Mouse (Mus musculus) heart, postnatal 25 days (tissue): ENCODE measurements around the gene Adcy6. TPM values are rescaled to one million over a fixed set of nuclear protein-coding genes. Genes with fewer than 3 reads are reported as not detected.

Source experiments
- DNase-seq: peaks from one replicate; pipeline ENCODE4 v3.0.0; 2022; ENCODE audit warnings: low spot score
- intact Hi-C: fragments of 180-260 bp; cut with DNase I; formaldehyde crosslinking; loops from one replicate; pipeline ENCODE4 v1.15.1; 2025
- total RNA-seq, 2 experiments: library from RNA; stranded (reverse); gene quantifications; 2 replicates each; pipeline ENCODE4 v1.2.3; 2021

The Adcy6 gene
- 100 to 1,000 TPM; 188 to 238 TPM for total RNA-seq

DNA sequence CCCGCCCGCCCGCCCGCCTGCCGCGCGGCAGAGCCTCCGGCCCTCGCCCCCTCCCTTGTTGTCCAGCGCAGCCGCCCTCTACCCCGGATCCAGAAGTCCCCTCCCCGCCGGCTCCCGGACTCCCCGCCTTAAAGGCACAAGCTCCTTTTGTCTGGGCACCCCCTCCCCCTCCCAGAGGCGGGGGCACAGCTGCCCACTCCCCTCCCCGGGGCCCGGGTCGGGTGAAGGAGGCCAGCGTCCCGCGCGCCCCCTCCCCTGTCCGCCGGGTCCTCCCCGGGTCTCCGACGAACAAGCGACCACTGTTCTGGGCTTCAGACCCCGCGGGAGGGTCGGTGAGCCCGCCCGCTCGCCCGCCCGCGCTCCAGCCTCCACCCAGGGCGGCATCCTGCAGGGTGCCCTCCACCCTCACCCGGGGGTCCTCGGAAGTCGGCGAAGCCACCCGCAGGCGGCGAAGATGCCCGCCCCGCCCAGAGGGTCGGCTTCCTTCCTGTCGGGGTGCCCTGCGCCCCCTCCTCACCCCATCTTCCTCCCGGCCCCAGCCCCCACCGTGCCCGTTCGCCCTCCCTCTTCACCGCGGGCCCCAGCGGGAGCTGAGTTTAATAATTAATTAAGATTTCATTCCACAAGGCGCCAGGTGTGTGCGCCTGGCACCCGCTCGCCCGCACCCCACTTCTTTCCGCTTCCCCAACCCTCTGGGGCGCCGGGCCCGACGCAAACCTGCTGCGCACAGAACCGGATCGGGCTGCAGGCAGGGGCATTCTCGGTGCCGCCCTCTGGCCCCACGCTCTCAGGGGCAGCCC, at the start of gene Adcy6:
TSS of gene Adcy6 (minus strand) at position 746 of the 800 bp plus-strand sequence.
- DNase-seq, result peak; percentile 74
- intact Hi-C loops, result no loop called here

DNA sequence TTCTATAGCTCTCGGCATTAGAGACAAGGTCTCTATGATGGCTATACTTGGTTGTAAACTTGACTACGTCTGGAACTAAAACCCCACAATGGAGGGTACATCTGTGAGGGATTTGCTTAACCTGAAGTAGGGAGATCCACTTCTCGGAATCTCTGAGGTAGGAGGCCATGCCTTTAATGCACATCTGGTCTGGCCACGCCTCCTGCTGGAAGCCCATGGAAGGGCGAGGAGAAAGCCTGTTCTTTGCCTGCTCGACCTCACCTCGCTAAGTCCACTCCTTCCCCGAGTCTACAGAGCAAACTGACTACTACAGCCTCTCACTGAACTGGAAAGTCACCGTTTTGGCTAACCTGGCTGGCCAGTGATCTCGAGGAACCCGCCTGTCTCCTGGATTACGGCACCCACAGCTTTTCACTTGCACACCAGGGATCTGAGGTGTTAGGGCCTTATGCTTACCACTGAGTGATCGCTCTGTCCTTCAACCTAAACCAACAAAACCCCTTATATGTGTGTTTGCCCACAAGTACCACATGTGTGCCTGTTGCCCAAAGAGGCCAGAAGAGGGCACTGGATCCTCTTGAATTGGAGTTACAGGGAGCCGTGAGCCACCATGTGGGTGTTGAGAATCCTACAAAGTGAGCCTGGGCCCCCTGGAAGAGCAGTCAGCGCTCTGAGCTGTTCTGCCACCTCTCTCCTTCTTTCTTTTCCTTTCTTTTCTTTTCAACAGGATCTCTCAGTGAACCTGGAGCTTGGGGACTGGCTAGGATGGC, 47.3 kb upstream of the Adcy6 start:
- intact Hi-C loops, result no loop called here
- no peak for DNase-seq

DNA sequence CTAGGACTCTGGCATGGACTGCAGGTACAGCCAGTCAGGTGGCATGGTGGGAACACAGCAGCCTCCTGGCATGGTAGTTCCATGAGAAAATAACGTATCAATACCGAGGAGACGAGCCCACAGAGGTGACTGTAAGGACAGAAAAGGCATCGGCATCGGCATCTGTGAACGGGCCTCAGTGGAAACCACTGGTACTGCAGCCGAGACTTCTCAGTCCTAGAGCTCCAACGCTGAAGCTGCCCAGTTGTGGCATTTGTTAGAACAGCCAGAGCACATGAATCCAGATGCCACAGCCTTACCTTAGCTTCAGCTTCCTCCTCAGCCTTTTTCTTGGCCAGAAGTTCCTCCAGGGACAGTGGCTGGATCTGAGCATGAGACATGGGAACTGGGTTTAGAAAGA, 42.3 kb upstream of the Adcy6 start:
- intact Hi-C loops, result no loop called here
- no peak for DNase-seq

DNA sequence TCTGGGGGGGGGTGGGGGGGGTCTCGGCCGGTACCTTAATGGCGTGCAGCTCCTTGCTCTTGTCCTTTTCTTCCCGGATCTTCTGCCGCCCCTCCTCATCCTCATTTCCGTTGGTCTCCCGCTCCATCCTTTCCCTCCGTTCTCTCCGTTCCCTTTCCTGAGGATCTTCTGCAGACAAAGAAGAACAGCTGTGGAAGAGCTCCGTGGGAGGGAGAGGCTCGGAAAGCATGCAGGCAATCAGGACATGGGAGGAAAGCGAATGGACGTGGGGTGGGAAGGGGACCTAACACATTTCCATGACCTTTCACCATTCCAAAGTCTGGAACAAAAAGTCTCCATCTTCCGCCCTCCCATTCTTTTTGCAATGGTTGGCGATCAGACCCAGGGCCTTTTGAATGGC, 41.6 kb upstream of the Adcy6 start:
- intact Hi-C loops, result no loop called here
- no peak for DNase-seq

DNA sequence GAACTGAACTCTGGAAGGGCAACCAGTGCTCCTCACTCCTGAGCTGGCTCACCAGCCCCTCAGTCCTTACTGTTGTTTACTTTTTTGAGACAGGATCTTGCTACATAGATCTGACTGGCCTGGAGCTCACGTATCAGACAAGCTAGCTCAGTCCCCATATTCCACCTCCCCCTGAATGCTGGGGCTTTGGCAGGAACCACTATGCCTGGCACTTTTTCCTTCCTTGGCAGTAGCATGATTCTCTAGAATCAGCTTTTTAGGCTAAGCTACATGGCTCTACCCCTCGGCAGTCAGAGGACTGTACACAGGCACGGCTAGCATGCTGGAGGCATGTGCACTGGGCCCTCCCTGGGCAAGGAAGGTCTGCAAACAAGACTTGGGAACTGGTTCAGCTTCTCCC, 38.2 kb upstream of the Adcy6 start:
- intact Hi-C loops, result no loop called here

DNA sequence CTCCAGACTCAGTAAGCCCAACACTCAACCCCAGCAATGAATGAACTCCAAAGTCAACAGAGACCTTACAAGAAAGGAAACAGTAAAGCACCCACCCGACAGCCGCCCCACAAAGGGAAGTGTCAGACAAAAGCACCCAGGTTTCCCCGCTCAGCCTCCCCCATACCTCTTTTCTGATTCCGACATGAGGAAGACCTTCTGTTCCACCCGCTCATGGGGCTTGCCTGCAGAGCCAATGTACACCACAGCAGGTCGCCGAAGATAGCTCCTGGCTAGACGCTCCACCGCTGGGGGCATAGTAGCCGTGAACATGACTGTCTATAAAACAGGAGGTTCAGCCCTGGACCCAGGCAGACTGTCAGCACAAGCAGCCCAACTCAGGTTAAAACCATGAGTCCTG, 37.4 kb upstream of the Adcy6 start:
- intact Hi-C loops, result no loop called here
- DNase-seq, result no peak

More for the DNA sequence above, 38.2 kb upstream of the Adcy6 start:
- DNase-seq, result no peak

DNA sequence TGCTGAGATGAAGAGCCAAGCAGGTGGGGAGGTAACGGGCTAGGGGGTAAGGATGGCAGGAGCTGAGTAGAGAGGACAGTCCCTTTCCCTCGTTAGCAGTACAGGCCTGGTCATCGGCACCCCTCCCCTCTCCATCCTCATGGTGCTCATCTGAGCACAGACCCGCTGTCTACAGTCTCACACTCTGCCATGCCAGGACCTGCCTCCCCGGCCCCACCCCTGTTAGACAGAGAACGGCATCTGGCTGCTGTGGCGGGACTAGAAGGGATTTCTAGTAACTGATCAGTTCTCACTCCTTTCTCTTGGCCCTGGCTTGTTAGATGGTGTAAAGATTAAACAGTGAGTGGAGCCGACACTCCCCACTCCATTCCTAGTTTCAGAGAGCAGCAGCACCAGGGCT, 36.9 kb upstream of the Adcy6 start:
- intact Hi-C loops, result no loop called here
- no peak for DNase-seq

DNA sequence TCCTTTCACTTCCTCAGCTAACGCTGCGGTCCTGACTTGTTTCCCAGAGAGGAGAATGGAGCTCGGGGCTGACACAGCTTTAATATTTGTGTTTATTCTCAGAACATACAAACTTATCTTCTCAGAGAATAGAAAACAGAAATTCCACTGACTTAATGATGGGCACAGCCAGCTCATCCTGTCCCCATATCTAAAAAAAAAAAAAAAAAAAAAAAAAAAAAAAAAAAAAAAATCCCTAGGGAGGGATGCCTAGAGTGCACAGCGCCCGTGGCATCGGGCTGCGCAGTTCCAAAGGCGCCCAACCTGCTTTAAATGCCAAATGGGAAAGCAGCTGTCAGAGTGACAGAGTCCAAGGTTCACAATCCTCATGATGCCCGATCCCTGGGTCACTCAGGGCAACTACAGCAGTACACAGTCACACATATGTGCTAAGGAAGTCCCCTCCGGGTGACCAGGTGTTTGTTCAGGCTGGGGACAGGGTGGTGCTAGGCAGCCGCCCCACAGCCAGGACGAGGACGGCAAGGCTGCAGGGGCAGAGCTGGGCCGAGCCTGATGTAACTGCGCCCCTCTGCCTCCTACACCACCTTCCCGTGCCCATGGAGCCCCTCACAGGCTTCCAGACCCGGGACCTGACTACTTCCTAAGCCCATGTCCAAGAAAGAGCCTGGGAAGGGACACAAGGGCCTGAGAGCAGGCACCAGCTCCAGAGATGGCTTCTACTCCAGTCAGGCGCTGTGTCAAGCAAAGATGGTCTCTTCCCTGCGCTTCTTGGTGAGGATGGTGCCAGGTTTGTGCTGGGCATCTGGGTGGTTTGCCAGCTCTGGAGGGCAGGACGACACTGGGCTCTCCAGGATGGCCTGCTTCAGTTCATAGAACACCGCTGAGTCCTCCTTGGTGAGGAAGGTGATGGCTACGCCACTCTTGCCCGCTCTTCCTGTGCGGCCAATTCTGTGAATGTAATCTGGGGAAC, 35.5 kb upstream of the Adcy6 start:
- DNase-seq, result no peak
- intact Hi-C loops, result no loop called here

DNA sequence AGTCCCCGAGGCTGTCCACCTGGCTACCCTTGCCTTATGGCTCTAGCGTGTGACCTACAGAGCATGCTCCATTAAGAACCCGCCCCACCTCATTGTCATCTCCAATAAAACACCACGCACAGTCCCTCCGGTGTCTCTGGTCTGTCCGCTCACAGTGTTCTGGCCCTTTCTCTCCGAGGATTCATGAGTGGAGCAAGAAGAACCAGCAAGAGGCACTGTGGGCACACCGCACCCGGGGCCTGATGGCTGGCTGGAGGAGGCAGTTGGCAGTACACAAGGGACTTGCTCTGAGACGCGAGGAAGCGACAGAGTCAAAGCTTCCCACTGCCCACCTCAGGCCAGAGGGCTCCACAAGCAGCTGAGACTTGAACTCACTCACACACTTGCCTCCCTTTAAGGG, 34.5 kb upstream of the Adcy6 start:
- intact Hi-C loops, result no loop called here
- DNase-seq, result no peak

DNA sequence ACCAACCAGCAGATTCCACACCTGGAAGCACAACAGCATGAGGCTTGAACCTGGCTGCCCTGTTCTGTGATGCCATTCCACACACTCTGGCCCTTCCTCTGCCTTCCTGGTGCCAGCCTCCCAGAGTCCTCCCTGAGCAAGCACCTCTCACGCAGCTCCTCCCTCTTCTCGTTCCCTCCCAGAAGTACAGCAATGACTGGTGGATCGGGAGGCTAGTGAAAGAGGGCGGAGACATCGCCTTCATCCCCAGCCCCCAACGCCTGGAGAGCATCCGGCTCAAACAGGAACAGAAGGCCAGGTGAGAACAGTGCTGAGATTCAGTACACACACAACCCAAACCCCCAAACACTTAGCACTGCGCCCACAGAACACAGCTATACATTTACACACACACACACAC, 30.3 kb upstream of the Adcy6 start:
- DNase-seq, result no peak
- intact Hi-C loops, result no loop called here

DNA sequence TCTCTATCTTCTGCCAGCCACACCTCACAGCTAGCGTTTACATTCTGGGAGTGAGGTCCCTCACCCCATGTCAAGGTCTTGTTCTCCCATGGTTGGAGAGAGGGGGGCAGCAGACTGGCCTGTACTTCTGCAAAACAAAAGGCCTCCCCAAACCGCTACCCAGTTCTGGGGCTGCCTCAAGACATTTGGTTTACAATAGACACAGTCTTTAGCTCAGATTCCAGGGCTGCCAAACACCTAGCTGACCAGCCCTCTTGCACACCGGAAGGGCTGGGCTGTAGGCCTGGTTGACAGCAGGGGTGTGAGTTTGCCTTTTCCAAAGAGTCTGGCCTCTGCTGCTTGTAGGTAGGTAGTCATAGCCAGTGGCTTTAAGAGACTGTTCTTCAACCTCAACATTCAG, 27.3 kb upstream of the Adcy6 start:
- intact Hi-C loops, result no loop called here
- DNase-seq, result no peak

DNA sequence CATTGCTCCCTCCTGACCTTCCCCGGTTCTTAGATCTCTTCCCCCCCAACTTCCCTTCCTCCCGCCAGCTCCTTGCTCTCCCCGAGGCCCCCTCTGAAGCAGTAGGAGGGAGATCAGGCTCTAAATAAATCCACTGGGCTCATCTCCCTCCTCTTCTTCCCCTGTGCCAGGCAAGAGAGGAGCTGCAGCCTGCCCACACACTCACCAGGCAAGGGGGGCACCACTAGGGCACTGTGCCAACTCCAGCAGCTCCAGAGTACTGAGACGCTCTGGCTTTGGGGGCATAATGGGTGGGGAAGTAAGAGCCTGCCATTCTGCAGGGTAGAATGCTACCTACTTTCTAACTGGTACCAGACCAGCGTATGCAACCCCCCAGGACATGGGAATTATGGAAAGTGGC, 26.6 kb upstream of the Adcy6 start:
- DNase-seq, result no peak
- intact Hi-C loops, result no loop called here

DNA sequence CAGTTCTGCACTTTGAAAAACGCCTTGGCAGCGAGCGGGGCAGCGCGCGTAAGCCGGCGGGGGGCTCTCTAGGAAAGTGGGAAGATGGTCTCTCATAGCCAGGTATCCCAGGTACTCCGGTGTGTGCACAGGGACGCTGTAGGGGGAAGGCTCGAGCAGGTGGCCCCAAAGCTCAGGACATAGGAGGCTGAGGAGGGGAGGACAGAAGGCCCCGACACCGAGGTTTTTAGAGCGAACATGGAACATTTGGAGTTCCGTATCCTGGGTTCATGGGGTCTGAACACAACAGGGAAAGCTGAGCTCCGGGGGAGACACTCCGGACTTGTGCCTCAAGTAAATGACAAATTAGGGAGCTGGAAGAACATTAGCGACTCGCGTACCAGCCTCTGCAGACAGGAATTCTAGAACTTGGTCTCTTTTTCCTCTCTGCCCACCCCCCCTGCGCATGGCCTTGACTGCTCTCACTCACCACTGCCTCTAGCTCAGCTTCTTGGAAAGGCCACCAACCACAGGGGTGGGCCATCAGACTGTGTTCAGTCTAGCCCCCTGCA, 25.5 kb upstream of the Adcy6 start:
- DNase-seq, result no peak
- intact Hi-C loops, result no loop called here

DNA sequence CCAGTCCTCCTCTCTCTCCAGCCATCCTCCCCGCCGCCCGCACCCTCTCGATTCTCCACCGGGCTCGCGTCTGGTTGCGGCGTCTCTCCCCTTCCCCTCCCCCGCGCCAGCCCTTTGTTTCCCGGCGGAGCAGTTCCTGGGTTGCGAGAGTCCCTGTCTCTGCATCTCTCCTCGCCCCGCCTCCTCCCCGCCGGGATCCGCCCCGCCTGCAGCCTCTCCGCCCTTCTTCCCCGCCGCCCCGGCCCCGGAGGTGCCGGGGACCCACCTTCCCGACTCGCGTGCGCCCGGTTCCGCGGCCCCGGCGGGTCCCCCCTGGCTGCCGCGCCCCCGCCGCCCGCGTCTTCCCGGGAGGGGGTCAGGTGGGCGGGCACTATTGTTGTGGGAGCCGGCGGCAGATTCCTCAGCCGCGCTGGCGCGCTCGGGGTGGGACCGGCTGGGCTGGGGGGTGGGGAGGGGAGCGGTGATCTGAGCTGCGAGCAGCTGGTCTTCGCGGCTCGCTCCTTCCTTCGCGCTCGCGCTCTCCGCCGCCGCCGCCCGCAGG, 24.7 kb upstream of the Adcy6 start:
- intact Hi-C loops, result no loop called here
- DNase-seq, result peak; percentile 65

DNA sequence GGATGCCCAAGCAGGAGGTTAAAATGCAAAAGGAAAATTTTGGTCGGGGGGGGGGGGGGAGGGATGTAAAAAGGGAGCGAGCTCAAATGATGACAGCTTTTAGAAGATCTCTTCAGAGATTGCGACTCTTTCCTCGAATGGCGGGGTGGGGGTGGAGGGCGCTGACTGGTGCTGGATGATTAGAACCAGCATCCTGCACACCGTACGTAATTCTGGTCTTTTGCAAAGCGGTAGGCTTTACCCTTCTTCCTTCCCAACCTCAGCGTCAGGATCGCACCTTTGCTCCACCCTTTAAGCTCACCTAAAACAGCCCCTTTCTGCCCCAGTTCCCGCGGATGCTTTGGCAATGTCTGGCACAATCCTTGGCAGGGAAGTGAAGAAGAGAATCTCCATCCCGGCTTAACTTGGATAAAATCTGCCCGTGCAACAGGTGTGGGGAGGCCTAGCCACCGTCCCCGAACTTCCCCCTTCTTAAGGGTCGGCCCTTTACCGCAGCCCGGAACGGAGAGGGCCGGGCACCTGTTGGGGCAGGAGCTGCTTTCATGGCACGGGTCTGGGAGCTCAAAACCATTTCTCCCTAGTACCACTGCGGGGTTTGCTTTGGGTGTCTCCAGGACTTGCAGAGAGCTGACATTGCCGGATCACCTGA, 24.1 kb upstream of the Adcy6 start:
- intact Hi-C loops, result no loop called here
- no peak for DNase-seq

DNA sequence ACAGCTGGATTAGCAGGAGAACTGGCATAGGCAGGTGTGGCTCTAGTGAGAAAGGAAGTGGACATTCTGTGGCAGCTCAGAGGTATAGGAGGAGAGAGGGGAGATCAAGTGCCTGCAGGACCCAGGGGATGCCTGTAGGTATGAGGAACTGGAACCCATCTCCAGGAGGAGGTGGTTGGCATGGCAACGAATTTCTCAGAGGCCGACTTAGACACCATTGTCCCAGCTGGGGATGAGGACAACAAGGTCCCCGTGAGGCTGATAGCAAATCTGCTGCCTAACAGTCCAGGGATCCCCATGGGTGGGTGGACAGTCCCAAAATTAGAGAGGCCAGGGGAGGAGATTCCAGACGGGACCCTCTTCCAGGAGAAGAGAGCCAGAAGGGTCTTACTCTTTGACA, 23.0 kb upstream of the Adcy6 start:
- intact Hi-C loops, result no loop called here
- DNase-seq, result no peak

DNA sequence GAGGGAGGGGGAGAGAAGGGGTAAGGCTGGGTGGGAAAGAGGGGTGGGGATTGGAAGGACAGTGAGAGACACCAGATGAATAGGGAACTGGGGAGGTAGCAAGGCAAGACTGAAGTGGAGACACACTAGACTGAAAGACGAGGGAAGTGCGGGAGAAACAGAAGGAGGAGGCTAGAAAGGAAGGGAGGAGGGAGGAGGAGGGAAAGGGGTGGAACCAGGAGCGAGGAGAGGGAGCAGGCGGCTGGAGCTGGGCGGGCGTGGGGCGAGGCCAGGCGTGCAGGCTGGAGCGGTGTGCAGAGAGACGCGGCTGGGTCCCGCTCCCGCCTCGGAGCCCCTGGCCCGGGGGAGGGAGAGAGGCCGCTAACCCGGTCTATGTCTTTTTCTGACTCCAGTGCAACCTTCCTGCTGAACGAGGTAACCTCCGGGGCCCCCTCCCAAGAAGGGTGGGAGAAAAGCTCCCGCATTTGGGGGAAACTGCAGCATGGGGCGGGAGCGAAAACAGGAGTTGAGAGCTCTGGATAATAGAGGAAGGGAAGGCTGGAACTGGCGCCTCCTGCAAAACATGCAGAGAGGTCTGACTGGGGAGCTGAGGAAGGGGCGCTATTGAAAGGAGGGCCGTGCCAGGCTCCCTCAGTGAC, 22.4 kb upstream of the Adcy6 start:
- peak; percentile 39 for DNase-seq
- intact Hi-C loops, result no loop called here

DNA sequence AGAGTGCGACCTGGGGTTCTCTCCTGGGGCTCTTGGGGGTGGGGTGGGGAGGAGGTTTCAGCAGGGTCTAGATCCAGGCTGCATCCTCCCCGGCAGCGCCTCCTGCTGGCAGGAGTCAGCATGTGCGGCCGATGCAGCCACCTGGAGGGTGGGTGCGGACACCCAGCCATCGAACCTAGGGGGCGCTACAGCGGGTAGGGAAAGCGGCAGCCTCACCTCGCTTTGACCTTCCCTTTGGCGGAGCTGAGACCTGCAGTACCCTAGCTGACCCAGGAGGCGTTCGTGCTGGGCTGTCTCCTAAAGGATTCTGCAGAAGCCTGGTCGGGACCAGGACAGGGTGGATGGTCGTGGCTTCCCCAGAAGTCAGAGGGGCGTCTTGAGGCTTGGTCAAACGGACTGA, 21.6 kb upstream of the Adcy6 start:
- no peak for DNase-seq
- intact Hi-C loops, result no loop called here

DNA sequence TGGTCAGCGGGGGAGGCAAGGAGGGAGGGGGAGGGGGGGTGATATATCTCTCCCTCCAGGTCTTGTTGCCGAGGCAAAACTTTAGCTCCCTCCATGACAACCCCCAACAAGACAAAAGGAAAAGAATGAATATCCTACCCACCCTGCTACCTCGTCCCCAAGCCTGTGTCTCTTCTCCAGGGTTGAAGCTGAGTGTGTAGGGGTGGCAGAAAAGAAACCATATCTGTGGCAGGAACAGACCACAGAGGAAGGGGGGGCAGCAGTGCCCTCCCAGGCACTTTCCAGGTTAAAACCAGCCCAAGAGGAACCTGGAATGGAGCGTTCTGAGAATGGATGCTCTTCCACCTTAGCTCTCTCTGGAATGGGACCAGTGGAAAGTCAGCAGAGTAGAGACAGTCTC, 20.7 kb upstream of the Adcy6 start, which contains the start of gene Cacnb3:
TSS of gene Cacnb3 (plus strand) at position 301 of the 400 bp plus-strand sequence.
- intact Hi-C loops, result no loop called here
- no peak for DNase-seq
